Mouse (Mus musculus) urinary bladder, postnatal 10 days (tissue): ENCODE data around the gene Nagpa.

ENCODE experiments used
- DNase-seq: peaks from one replicate; pipeline ENCODE4 v3.0.0; 2022; ENCODE audit warnings: low spot score

Gene Nagpa

DNA sequence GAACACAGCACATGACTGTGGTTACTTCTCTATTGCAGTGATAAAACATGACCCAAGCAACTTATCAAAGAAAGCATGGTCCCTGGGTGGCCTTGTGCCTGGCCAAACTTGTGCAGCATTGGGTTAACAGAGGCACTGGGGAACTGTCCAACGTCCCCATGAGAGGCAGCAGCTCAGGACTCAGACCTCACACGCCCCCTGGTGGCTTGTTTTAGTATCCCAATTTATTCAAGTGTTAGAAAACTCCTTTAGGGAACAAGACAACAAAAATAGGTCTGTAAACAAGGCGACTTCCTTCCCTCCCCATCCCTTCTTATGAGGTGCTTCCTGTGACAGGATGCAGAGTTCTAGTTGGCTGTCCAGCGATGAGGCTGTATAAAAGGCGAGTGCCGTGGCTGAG, 8.7 kb downstream of the Nagpa start:
- no peak for DNase-seq

DNA sequence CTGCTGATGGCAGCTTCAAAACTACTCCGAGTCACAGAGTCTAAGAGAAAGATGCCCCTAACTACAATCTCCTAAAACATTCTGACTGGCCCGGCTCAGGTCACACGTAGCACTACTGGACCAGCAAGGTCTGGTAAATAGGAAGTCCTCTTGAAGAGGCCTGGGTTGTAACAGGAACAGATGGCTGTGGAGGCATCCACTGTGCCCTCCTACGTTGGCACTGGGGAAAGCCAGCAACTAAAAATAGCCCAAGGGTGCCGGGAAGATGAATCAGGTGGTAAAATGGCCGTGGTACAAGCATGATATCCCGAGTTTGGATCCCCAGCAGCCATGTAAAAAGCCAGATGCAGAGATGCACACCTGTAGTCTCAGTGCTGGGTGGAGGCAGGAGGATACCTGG, 17.6 kb downstream of the Nagpa start:
- no peak for DNase-seq

DNA sequence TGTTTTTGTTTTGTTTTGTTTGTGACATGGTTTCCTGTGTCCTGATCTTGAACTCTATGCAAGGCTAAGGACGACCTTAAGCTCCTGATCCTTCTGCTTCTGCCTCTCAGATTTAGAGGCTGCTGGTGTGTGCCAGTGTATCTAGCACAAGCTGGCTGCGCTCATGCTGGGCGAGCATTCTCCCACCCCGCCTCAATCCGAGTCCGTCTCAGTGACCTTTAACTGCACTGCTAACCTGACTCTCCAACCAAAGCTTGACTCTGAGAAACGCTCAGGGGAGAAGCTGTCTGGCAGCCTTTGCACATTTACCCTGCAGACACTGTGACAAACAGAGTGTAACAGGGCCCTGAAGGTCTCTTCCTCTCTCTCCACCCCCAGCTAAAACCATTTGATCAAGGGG, 18.1 kb downstream of the Nagpa start:
- no peak for DNase-seq

DNA sequence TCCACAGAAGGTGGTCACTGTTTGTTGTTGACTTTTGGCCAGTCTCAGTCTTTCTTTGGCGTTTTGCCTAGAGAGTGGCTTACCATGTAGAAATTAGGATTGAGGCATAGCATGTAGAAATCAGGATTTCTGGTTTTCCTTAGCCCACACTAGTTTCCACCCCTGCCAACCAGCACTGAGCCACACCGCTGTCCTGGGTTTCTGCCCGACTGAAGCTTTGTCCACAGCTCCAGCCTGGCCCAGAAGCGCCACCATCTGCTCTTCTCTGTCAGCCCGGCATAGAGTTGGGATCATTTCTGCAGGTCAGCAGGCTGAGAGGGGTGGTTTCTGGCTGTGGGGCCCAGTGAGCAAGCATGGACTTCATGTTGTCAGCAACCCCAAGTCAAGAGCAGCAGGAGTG, 18.9 kb downstream of the Nagpa start:
- no peak for DNase-seq

DNA sequence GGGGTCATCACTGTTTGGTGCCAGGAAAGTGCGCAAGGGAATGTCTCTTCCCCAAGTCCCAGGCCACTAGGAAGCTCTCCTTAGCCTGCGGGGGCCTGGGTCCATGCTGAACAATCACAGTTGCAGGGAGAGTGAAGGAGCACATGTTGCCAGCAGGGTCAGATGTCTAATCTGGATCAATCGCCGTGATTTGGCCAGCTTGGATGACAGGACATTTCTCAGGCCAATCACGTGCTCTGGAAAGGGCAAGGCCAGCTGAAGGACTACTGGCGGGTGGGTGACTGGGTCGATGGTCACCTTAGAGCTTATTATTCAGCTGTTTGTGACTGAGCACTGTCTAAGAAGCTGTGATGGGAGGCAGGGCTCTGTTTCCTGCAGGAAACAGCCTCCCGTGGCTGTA, 19.7 kb downstream of the Nagpa start:
- DNase-seq, result no peak

DNA sequence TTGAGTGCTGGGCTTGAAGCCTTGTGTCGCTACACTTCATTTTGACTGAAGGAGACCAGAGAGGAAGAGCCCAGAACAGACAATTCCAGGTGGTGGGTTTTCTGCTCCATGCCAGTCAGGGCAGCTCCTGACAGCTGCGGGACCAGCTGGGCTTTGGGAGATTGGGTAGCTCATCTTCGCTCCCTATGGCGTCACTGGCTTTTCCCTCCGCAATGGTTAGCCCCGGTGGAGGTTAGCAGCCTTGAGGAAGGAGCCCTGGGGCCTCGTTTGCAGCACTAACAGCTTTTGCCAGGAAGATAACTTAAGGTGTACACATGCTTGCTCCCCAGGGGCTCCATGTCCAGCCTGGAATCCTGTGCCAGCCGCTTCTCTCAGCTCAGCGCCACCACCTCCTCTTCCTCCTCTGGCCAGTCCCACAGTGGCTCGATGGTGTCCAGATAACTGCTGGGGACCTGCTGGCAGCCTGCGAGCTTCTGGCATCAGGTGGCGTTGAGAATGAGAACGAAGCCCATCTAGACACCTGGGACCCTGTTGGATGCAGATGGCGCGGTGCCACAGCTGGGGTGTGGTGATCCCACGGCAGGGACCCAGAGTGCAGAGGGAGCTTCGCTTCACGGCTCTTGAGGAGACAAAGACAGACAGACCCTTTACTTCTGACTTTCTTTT, 20.4 kb downstream of the Nagpa start:
- DNase-seq, result no peak

DNA sequence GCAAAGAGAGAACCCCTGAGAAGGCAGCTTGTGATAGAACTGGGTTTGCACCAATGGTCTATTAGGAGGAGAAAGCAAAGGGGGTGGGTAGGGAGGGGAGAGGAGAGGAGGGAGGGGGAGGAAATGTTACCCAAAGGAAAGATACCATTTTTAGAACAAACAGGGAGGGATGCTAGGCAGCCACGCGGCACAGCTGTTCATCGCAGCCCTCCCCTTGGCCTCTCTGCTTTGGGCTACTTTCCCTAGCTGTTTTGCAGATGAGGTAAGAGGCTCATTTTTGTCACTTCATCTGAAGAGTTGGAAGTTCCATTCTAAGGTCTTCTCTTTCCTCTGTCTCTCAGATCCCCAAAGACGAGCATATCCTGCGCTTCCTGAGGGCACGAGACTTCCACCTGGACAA, 31.2 kb downstream of the Nagpa start:
- DNase-seq, result no peak

DNA sequence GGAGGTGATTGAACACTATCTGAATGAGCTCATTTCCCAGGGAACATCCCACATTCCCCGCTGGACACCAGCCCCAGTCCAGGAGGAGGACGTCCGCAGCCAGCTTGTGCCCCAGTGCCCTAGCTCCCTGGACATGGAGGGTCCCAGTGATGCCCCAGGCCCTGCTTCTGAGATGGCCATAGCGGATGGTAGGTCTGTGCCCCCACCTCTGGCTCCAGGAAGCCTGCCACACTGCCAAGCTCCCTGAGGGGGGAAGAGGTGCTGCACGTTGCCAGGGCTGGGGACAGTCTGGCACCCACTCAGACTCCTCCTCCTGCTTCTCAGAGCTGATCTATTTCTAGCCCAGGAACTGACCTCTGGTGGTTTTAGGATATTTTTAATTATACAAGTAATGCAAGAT, 35.0 kb downstream of the Nagpa start:
- no peak for DNase-seq

DNA sequence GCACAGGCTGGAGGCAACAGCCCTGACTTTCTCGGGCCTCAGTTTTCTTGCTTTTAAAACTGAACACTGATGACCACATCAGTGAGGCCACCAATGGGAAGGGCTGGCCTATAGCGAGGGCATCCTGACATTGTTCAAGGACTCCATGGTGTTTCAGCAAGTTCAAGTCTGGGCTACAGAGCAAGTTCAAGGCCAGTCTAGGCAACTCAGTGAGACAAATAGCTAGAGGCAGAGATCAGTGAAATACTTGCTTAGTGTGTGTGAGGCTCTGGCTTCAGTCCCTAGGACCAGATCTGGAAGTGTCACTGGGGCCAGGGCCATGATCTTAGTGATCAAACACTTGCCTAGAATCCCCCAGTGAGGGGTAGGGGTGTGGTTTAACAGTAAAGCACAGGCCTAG, 35.8 kb downstream of the Nagpa start:
- DNase-seq, result no peak

DNA sequence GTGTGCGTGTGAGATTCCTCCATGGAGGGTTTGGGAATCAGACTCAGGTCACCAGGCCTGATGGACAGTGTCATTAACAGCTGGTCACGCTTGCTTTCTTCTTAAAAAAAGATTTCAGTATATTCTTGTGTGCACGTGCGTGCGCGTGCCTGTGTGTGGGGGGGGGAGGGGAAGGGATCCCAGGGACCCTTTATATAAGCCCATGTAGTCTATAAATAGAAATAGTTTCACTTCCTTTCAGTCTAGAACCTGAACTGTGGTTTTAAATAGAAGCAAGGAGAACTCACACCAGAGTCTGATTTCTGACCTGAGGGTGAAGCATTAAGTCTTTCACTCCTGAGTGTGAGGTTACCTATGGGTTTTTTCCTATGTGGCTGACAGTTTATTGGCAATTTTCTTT, 39.5 kb downstream of the Nagpa start:
- no peak for DNase-seq

DNA sequence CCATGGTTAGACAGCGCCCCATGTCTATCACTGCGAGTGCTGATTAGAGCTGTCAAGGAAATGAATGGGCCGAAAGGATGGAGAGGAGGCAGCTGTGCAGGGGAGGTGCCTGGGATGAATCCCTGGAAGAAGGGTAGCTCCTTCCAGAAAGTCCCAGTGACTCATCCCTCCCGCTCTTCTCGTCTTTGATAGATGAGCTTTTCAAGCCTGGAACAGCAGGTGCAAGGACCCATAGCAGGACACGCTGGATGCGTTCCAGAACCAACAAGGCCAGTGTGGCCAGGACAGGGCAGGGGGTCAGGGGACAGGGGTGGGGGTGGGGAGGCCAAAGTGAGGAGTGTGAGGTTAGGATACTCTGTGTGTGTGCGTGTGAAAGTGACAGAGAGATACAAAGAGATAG, 44.6 kb downstream of the Nagpa start:
- no peak for DNase-seq

DNA sequence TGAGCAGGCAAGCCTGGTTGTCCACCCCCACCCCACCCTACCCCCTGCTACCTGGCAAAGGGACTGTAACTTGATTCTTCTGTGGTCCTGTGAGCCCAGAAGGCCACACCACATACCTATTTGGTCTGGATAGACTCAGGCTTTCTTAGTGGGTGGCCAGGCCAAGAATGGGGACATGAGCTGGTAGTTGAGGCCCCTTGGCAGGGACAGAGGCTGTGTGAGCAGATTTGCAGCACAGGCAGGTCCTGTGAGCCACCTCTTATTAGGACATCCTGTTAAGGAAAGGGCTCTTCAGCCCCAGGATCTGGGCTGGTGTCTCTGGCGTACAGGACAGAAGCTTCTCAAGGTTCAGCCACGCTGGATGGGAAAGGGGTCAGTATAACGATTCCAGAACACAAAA, 46.7 kb downstream of the Nagpa start:
- DNase-seq, result no peak

DNA sequence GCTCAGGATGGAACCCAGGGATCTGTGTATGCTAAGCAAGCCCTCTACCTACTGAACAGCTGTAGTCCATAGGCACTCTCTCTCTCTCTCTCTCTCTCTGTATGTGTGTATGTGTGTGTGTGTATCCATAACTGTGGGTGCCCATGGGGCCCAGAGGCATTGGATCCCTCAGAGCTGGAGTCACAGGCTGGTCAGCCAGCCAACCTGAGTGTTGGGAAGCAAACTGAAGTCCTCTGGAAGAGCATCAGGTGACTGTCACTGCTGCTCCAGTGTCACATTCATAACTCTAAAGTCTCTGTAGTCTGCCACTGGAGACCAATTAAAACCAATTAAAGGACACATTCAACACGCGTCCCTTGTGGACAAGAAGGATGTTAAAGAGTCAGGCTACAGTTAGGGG, 47.3 kb downstream of the Nagpa start:
- DNase-seq, result no peak

DNA sequence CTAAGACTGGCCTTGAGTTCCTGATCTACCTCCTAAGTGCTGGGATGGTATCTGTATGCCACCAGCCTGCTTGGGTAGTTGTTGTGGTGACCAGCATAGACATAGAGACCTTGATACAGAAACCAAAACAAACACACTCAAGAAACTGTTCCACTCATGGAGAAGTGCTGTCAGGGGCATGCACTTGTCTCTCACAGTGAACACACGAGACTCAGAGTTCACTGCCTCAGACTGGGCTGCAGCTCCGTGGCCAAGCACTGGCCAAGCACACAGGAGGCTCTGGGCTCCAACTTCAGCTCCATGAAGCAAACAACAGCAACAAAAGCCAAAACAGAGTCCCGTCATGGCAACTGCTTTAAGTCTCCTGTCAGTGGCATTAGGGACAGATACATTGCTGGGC, 48.8 kb downstream of the Nagpa start:
- no peak for DNase-seq

DNA sequence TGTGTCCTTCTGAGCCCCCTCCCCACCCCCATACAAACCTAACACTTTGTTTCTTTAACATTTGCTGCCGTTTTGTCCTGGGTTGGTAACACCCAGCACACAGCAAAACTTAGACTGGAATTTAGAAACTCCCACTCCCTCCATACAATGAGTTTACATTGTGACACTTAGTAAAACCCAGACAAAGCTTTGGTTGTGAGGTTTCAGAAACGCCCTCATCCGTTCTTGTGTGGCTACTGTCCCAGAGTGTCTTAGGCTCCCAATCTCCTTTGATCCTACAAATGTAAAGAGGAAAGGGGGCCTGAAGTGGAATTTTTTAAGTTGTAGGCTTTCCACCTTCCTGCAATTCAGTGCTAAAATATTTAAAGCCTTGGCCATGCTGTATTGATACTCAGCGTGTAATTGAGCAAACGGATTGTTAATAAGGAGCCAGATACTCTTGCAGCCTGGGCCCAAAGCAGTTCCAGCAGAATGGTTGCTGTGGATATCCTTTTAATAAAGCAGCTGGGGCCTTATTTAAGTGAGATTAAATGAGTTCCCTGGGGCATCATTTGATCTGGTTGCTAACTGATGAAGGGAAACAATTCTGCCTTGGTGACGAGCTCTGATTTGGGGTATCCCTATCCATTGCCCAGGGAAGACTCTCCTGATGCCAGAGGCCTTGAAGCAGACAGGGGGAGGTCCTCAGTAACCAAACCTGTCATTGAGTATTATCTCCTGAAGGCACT, 50.3 kb downstream of the Nagpa start:
- no peak for DNase-seq

DNA sequence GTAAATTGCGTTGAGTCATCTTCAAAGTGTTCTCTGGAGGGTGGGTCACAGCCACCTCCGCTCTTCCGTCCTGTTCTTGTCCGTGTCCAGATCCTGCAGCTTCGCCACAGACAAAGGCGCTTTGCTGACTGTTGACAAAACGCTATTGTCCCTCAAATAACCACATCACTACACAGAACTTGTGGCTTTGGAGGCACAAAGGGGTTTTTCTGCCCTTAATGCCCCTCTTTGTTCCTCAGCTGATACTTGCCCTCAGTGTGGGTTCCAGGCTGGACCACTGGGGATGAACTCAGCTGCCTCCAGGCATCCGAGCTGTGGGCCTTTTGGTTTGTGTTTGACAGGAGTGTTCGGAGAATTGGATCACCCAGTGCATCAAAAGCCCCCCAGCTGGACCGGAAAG, 53.3 kb downstream of the Nagpa start:
- no peak for DNase-seq

DNA sequence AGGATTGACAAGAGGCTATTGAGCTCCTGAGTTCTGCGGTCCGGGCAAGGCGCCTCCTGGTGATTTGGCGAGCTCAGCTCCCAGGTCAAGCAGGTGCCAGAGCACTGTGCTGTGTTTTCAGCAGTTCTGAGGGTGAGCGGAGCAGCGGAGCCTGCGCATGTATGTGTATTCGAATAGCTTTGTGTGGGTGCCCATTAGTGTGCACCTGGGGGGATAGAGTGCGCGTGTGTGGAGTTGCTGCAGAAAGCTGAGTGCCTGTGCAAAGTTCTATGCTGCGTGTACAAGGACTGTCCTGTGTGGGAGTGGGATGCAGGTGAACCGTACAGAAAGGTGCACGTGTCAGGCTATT, 56.8 kb downstream of the Nagpa start, which contains the start of gene Sec14l5:
Gene Sec14l5 (plus strand): TSS at position 73 of the 349 bp plus-strand sequence.
- no peak for DNase-seq

DNA sequence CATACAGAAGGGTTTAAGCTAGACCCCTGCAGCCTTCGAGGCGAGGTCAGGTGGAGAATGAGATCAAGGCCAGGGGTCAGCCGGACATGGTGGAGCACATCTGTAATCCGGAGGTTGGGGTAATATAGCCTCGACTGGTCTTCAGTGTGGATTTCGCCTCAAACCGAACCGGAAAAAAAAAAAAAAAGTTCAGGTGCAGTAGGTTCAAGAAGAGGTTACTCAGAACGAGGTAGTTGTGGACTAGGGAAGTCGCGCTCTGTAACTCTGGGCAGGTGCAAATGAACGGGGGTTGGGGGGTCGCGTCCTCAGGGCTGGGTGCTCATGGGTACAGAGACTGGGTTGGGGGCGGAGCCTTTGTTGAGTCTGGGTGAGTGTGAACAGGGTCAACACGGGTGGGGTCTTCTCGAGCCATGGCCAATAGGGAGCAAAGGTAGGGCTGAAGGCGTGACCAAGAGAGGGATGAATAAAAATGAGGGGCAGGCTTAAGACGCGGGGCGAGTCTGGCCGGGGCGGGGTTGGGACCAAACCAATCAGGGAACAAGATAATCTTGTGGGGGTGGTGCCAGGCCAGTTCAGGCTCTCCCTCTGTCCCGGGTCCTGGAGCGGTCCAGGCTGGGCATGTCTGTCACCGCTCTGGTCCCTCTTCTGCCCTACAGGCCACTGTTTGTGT, 57.3 kb downstream of the Nagpa start:
- DNase-seq, result no peak

DNA sequence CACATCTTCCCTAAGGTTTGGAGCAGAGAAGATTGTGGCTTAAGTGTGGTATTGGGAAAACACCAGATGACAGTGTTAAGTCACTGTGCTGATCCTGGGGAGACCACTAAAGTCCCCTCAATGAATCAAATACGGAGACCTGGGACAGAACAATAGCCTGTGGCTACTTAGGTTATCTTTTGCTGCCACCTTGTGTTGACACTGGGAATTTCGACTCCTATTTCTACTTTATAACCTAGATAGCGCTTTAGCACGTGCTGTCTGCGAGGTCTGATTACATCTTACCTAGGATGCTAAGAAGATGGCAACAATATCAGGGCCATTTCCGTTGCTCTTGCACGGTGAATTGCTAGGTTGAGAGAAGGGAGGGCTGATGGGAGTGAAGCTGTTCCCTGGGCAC, 58.2 kb downstream of the Nagpa start:
- no peak for DNase-seq
